Mouse (Mus musculus): ENCODE results near the gene Olfr552. TPM values are rescaled to one million over a fixed set of nuclear protein-coding genes. Genes with fewer than 3 reads are reported as not detected.
"Not testable (repeated sequence)": the region's sequence is repeated elsewhere in the genome, so short reads cannot be mapped to it uniquely, and the experiment has no call there.

Olfr552 gene
- polyA plus RNA-seq, 1 experiment = not detected

DNA sequence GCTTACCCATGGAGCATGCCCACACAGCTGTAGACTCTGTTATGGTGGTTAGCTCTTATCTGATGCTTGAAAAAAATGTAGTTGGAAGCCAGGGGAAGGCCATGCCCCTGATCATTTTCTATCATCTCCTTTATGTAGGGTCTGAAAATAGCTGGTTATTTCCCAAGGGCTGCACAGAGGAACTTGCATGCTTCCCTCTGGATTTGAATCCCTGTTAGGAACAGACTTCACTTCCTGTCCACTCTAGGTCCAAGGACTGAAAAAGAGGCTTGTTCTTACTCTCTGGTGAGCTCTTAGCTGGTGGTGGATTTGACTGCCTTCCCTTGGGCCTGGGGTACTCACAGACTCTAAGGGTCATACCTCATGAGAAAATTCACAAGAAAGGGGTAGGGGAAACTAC is 20.5 kb downstream of the Olfr552 start, which contains the start of gene Olfr553:
Olfr553 (minus strand) TSS at position 101 of the 400 bp plus-strand sequence.
- Histone ChIP-seq H3K4me1 (ENCODE audit: control insufficient read depth, insufficient read depth, low read length) (no peaks in the 10 kb centered on the region), H3K4me3 (ENCODE audit: insufficient read depth, low read length) (no peak within 1 kb of the TSS), H3K27ac (ENCODE audit: insufficient read depth, low read length) (no peak within 1 kb of the TSS)
- TF ChIP-seq CTCF (IDR thresholded peaks at IDR 0.05; ENCODE audit: extremely low read depth, insufficient read depth, low read length) (no peak), POLR2A (IDR thresholded peaks at IDR 0.05; ENCODE audit: extremely low read depth, insufficient read depth, low read length) (no peak)

DNA sequence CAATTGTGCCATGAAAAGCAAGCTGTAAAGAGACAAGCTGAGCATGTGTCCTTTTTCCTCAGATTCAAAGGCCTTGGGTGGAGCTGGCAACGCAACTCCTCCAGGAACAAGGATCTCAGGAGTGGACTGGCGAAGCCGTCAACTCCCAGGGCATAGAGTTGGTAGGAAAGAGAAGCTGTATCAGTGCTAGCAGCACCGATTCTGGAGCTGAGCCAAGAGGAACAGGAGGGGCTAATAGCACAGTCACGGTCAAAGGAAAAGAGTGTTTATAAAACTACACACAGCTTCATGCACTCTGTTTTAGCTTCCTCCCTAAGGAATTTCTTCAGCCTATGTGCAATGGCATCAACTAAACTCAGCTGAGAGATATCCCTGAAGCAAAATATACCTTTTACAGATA is 22.0 kb downstream of the Olfr552 start:
- Histone ChIP-seq H3K4me1 (ENCODE audit: control insufficient read depth, insufficient read depth, low read length) (no peaks in the 10 kb centered on the region), H3K27ac (ENCODE audit: insufficient read depth, low read length) (no peak overlapping the region), H3K4me3 (ENCODE audit: insufficient read depth, low read length) (no peak overlapping the region)
- TF ChIP-seq CTCF (IDR thresholded peaks at IDR 0.05; ENCODE audit: extremely low read depth, insufficient read depth, low read length) (no peak), POLR2A (IDR thresholded peaks at IDR 0.05; ENCODE audit: extremely low read depth, insufficient read depth, low read length) (no peak)

GRCm38 (mm10) chr7:102620368-102620767 is 22.8 kb downstream of the Olfr552 start:
- not testable (repeated sequence) for H3K4me1 ChIP-seq (ENCODE audit: control insufficient read depth, insufficient read depth, low read length); H3K4me3 ChIP-seq (ENCODE audit: insufficient read depth, low read length); H3K27ac ChIP-seq (ENCODE audit: insufficient read depth, low read length)

- peak; percentile 15; the same call in 1 of the 2 replicates for TF ChIP-seq CTCF (IDR thresholded peaks at IDR 0.05; ENCODE audit: extremely low read depth, insufficient read depth, low read length)
- TF ChIP-seq POLR2A (IDR thresholded peaks at IDR 0.05; ENCODE audit: extremely low read depth, insufficient read depth, low read length) = no peak
- Histone ChIP-seq H3K27ac (ENCODE audit: insufficient read depth, low read length) (no peak overlapping the region), H3K4me1 (ENCODE audit: control insufficient read depth, insufficient read depth, low read length) (no peaks in the 10 kb centered on the region), H3K4me3 (ENCODE audit: insufficient read depth, low read length) (no peak overlapping the region)
Measured at GRCm38 (mm10) chr7:102636665-102637064, 39.1 kb downstream of the Olfr552 start.

GRCm38 (mm10) chr7:102638132-102638531 is 40.6 kb downstream of the Olfr552 start, which contains the start of gene Olfr554:
Gene Olfr554 (plus strand): TSS chr7:102638432.
- no peak for TF ChIP-seq POLR2A (IDR thresholded peaks at IDR 0.05; ENCODE audit: extremely low read depth, insufficient read depth, low read length)
- TF ChIP-seq CTCF (IDR thresholded peaks at IDR 0.05; ENCODE audit: extremely low read depth, insufficient read depth, low read length) = no peak
- Histone ChIP-seq H3K4me3 (ENCODE audit: insufficient read depth, low read length) (no peak within 1 kb of the TSS), H3K27ac (ENCODE audit: insufficient read depth, low read length) (no peak within 1 kb of the TSS), H3K4me1 (ENCODE audit: control insufficient read depth, insufficient read depth, low read length) (no peaks in the 10 kb centered on the region)

DNA sequence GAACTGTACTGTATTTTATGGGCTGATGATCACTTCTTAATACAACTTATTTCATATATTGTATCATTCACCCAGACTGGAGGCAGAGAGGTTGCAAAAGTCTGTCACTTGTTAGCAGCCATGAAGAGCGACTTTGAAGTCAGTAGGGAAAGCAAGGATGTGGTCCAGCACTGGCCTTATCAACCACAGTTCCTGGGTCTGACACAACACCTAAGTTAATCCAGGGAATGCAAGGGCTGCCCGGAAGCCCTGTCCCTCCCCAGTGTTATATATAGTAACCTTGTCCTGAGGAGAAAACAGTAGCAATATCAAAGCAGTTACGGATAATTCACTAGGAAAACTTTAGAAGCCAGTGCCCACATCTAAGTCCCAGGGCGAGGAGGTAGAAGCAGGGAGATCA is 47.4 kb downstream of the Olfr552 start:
- H3K4me1 ChIP-seq (ENCODE audit: control insufficient read depth, insufficient read depth, low read length); H3K27ac ChIP-seq (ENCODE audit: insufficient read depth, low read length); H3K4me3 ChIP-seq (ENCODE audit: insufficient read depth, low read length): not testable (repeated sequence)

Other genes starting within 250 kb of the Olfr552 start
- gene Rrm1, start 156.1 kb upstream of the Olfr552 start, polyA plus RNA-seq (2012; rRNA removed) = 11.0 and 12.5 TPM in 2 replicates
- gene Olfr543, start 116.1 kb upstream of the Olfr552 start, polyA plus RNA-seq (2012; rRNA removed) = not detected in 2 replicates
- gene Olfr544, start 109.5 kb upstream of the Olfr552 start, polyA plus RNA-seq (2012; rRNA removed) = not detected in 2 replicates
- gene Olfr545, start 98.2 kb upstream of the Olfr552 start, polyA plus RNA-seq (2012; rRNA removed) = not detected in 2 replicates
- gene Olfr547, start 63.0 kb upstream of the Olfr552 start, polyA plus RNA-seq (2012; rRNA removed) = not detected in 2 replicates
- not detected in 2 replicates for gene Olfr548-ps1, start 56.9 kb upstream of the Olfr552 start, polyA plus RNA-seq (2012; rRNA removed)
- not detected in 2 replicates for gene Olfr549, start 47.9 kb upstream of the Olfr552 start, polyA plus RNA-seq (2012; rRNA removed)
- 2.1 and 2.3 TPM in 2 replicates for gene Trim21, start 32.3 kb upstream of the Olfr552 start, polyA plus RNA-seq (2012; rRNA removed)
- gene Olfr550, start 26.3 kb upstream of the Olfr552 start, polyA plus RNA-seq (2012; rRNA removed) = 0.09 and 0.10 TPM in 2 replicates
- not detected in 2 replicates for gene Olfr551, start 5.9 kb upstream of the Olfr552 start, polyA plus RNA-seq (2012; rRNA removed)
- not detected in 2 replicates for gene Olfr553, start 20.4 kb downstream of the Olfr552 start, polyA plus RNA-seq (2012; rRNA removed)
- gene Olfr554, start 40.7 kb downstream of the Olfr552 start, polyA plus RNA-seq (2012; rRNA removed) = not detected in 2 replicates
- gene Olfr555, start 61.1 kb downstream of the Olfr552 start, polyA plus RNA-seq (2012; rRNA removed) = not detected in 2 replicates
- not detected in 2 replicates for gene Olfr556, start 67.1 kb downstream of the Olfr552 start, polyA plus RNA-seq (2012; rRNA removed)
- gene Trim68, start 89.6 kb downstream of the Olfr552 start, polyA plus RNA-seq (2012; rRNA removed) = 15.8 and 16.8 TPM in 2 replicates
- 0.09 and 0.10 TPM in 2 replicates for gene Olfr557, start 98.1 kb downstream of the Olfr552 start, polyA plus RNA-seq (2012; rRNA removed)
- gene Olfr558, start 104.4 kb downstream of the Olfr552 start, polyA plus RNA-seq (2012; rRNA removed) = 0.40 and 0.47 TPM in 2 replicates
- gene Olfr33, start 121.3 kb downstream of the Olfr552 start, polyA plus RNA-seq (2012; rRNA removed) = not detected in 2 replicates
- not detected in 2 replicates for gene Olfr559, start 129.7 kb downstream of the Olfr552 start, polyA plus RNA-seq (2012; rRNA removed)
- 0.23 and 0.36 TPM in 2 replicates for gene Olfr560, start 161.6 kb downstream of the Olfr552 start, polyA plus RNA-seq (2012; rRNA removed)
- gene Olfr78, start 161.7 kb downstream of the Olfr552 start, polyA plus RNA-seq (2012; rRNA removed) = 4.7 TPM in 2 replicates
- gene Olfr561, start 173.5 kb downstream of the Olfr552 start, polyA plus RNA-seq (2012; rRNA removed) = 0.08 TPM in 1 of 2 replicates, not detected in the other
- gene Olfr564, start 205.7 kb downstream of the Olfr552 start, polyA plus RNA-seq (2012; rRNA removed) = not detected in 2 replicates